Mouse (Mus musculus) layer of hippocampus, adult 2 months (tissue): ENCODE measurements around the gene Uckl1. TPM values are rescaled to one million over a fixed set of nuclear protein-coding genes. Genes with fewer than 3 reads are reported as not detected.

Experiments
- DNase-seq, 2 experiments: peaks; one replicate each; pipeline ENCODE4 v3.0.0; 2022; ENCODE audit warnings: low spot score in 2 of 2
- H3K27ac ChIP-seq: fragments of 200-600 bp; 2 replicates; pipeline ENCODE4 v1.8.1; 2022
- H3K4me3 ChIP-seq: fragments of 200-600 bp; 2 replicates; pipeline ENCODE4 v1.8.1; 2022; ENCODE audit warnings: mild to moderate bottlenecking
- CTCF ChIP-seq: fragments of 200-600 bp; conservative IDR thresholded peaks from 2 replicates; pipeline ENCODE4 v1.8.1; 2022; ENCODE audit warnings: antibody characterized with exemption, mild to moderate bottlenecking, moderate library complexity
- total RNA-seq, 2 experiments: library from RNA; stranded (reverse); gene quantifications; 2 replicates each; pipeline ENCODE4 v1.2.3; 2021

Gene Uckl1
- total RNA-seq, 2 experiments from 2014 or later: 68.2 to 73.8 TPM

DNA sequence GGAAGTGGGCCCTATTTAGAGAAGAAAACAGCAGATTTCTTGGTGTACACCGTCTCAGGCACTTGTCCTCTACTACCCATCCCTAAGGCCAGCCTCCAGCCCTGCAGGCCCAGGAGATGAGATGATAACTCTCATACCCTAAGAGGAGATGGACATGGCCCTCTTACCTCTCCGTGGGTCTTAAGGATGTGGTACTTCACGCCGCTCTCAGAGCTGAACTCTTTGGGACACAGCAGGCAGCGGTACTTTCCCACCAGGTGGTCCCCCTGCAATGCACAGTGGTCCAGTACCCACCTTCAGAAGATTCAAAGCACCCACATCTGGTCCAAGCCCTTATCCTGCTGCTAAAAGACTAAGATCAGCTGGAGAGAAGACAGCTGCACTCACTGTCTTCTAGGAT is 814 bp upstream of the Uckl1 start:
- no peak for TF ChIP-seq CTCF

DNA sequence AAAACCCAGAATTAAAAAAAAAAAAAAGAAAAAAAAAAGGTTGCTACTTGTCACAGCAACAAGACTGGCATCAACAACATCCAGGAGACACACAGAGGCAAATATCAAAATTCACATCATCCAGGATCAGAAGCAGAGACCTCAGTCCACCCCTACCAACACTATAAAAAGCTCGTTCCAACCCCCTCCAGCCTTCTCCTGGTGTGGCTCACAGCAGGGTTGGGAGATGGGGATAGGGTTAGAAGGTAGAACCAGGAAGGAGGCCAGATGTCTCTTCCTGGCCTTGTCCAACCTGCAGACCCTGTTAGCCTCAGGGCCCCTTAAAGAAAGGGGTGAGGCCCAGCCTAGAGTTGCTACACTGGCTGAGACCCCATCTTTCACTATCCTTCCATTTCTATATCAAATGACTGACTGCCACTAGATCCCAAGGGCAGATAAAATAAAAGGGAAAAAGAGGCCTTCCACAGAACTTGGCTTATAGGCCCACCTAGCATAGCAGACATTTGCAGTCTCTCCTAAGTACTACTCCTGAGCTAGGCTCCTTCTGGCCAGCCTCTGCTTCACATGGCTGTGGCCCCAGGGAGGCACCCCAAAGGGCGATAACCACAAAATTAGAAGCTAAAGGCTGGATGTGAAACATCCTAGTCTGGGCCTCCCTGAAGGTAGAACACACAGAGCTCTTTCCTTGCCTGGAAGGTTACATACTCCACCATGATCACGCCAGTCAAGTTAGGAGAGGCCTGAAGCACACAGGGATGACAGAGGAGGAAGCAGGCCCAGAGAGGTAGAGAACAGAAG is 1.0 kb downstream of the Uckl1 start:
- no peak for TF ChIP-seq CTCF
- Histone ChIP-seq H3K27ac (no peak overlapping the region), H3K4me3 (no peak overlapping the region)
- peak in 1 of 2 experiments; percentile 9 for DNase-seq

More for the DNA sequence above, 814 bp upstream of the Uckl1 start:
- no peak for DNase-seq
- Histone ChIP-seq H3K27ac (no peak overlapping the region), H3K4me3 (no peak overlapping the region)

- Histone ChIP-seq H3K4me3 (no peak overlapping the region), H3K27ac (no peak overlapping the region)
- DNase-seq: peak in 1 of 2 experiments; percentile 7
- no peak for TF ChIP-seq CTCF
These were observed 1.8 kb downstream of the Uckl1 start for GRCm38 (mm10) chr2:181582939-181583338.

DNA sequence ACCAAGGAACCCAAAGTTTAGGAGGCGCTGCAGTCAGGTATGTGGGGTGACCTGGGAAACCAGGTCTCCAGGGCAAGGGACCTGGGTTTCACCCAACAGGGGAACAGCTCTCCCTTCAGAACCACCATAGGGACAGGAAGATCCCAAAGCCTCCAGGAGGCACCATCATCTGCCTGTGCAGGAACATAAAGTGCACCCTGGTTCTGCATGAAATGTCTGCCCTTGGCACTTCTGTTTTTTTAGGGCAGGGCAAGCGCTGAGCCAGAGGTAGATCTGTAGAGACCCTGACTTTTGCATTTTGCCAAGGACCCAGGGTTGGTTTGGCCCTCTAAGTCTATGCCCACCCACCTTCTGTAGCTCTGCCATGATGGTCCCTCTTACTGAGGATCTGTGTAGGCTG is 2.3 kb downstream of the Uckl1 start:
- no peak for TF ChIP-seq CTCF
- Histone ChIP-seq H3K4me3 (no peak overlapping the region; the same call in 1 of the 2 replicates), H3K27ac (peak overlapping the region; percentile 92)
- peak in 1 of 2 experiments; percentile 20 for DNase-seq

GRCm38 (mm10) chr2:181581402-181582120 is 3.1 kb downstream of the Uckl1 start:
- DNase-seq: peak; percentile 84 to 85
- TF ChIP-seq CTCF: peak; percentile 53
- Histone ChIP-seq H3K4me3 (peak overlapping the region; percentile 84), H3K27ac (peak overlapping the region; percentile 92)

GRCm38 (mm10) chr2:181581016-181581401 is 3.7 kb downstream of the Uckl1 start:
- TF ChIP-seq CTCF: peak; percentile 90
- DNase-seq: peak; percentile 72 to 77

DNA sequence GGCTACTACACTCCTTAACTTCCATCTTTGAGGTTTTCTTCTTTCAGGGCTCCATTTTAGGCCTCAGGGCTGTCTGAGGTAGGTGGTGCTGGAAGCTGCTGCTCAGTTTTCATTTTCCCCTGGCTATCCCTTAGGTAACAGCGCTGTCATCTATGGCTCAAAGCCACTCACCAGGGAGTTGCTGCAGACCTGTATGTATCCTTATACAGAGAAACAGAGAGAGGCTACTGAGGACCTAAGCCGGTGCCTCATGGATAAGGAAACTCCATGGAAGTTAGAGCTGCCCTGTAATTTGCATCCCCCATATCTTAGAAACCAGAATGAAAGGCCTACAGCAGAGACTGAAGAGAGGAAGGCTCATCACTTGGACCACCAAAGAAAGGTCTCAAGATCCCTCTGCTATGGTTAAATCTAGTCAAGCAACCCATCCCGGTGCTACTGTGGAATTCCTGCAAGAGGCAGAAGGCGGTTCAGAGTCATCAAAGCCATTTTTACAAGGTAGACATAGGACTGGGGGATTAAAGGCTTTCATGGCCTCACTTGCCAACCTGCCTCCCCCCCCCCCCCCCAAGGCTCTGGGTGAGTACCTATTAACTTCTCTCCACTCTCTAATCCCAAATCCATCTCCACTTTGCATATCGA is 4.4 kb downstream of the Uckl1 start:
- DNase-seq: peak in 1 of 2 experiments; percentile 9
- no peak for TF ChIP-seq CTCF
- H3K4me3 ChIP-seq: peak overlapping the region; percentile 84
- H3K27ac ChIP-seq: peak overlapping the region; percentile 92

More at GRCm38 (mm10) chr2:181581016-181581401, 3.7 kb downstream of the Uckl1 start:
- H3K4me3 ChIP-seq: peak overlapping the region; percentile 84
- peak overlapping the region; percentile 92 for H3K27ac ChIP-seq

- no peak for TF ChIP-seq CTCF
- Histone ChIP-seq H3K27ac (no peak overlapping the region), H3K4me3 (no peak overlapping the region)
- DNase-seq: no peak
These were observed 5.0 kb downstream of the Uckl1 start for GRCm38 (mm10) chr2:181579681-181580080.

DNA sequence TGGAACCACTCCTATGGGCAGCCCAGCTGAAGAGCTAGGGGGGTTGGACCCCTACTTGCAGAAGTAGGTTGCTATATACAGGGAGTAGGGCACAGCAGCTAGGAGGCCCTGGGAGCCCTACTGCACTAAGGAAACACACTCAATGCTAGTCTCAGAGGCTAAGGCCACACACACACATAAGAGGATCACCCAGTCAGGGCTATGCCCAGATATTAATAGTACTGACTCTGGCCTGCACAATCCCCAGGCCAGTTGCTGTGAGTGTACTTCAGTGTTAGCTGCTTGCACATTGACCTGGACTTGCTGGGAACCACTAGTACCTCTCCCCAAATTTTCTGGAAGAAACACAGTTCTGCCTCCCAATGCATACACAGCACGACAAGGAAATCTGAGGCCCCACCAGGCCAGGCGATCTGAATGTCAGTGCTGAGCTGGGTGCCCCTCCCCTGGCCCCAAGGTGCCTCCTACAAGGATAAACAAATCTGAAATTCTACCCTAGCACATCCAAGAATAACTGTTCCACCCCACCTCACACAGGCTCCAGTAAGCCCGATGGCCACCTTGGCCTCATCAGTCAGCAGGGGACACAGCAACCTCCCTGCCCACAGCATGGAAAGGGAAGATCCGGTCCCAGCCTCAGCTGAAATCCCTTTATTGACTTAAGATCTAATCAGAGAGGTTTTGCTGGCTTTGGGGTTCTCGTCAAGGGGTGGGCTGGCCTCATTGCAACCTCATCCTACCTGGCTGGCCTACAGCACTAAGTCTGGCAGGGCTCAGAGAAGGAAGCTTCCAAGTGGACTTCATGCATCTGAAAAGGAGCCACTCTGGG is 5.7 kb downstream of the Uckl1 start:
- no peak for TF ChIP-seq CTCF
- DNase-seq: peak in 1 of 2 experiments; percentile 11
- no peak overlapping the region for H3K4me3 ChIP-seq
- H3K27ac ChIP-seq: no peak overlapping the region

- no peak for TF ChIP-seq CTCF
- Histone ChIP-seq H3K4me3 (no peak overlapping the region), H3K27ac (no peak overlapping the region)
- DNase-seq: no peak
These were observed 6.6 kb downstream of the Uckl1 start for GRCm38 (mm10) chr2:181577981-181578581.

DNA sequence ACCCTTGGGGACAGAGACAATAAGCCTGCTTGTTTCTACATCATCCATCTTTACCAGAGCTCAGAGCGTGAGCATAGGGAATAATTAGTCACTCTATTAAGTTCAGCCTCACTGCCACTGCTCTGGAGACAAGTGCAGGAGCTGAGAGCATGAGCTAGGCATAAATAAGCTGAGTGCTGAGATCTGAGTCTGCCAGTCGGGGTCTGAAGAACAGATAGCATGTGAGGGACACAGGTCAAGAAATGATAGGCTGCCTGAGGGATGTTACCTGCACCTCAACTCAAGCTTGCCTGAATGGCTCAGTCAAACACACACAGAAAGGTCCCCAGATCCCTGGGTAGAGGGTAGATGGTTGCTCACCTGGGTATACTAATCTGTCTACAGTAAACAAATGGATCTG is 7.6 kb downstream of the Uckl1 start:
- H3K4me3 ChIP-seq: no peak overlapping the region
- no peak for DNase-seq
- no peak for TF ChIP-seq CTCF

GRCm38 (mm10) chr2:181576613-181577012 is 8.1 kb downstream of the Uckl1 start:
- no peak for DNase-seq
- Histone ChIP-seq H3K27ac (no peak overlapping the region), H3K4me3 (no peak overlapping the region)
- TF ChIP-seq CTCF: no peak

More for the DNA sequence above, 7.6 kb downstream of the Uckl1 start:
- H3K27ac ChIP-seq: no peak overlapping the region
